Mouse (Mus musculus) heart, embryonic 16.5 days (tissue): ENCODE results near the gene Ctcf. TPM values are rescaled to one million over a fixed set of nuclear protein-coding genes. Genes with fewer than 3 reads are reported as not detected.
A peak's percentile ranks its signal among the peaks of the same experiment; 100 is the strongest.

Experiments
- ATAC-seq: fragments of 200-750 bp; cut with Nextera tagmentation; replicated peaks from 2 replicates; pipeline ENCODE4 v1.8.0; 2017; ENCODE audit warnings: moderate number of reproducible peaks; ENCODE audit not compliant: insufficient read depth, low FRiP score; ENCODE audit errors: extremely low read depth
- H3K27ac ChIP-seq: fragments of 300-500 bp; sonication (generic); 2 replicates; pipeline ENCODE4 v1.5.1; 2014; ENCODE audit warnings: mild to moderate bottlenecking, low read length, control low read depth, moderate library complexity
- H3K27me3 ChIP-seq: fragments of 300-500 bp; sonication (generic); 2 replicates; pipeline ENCODE4 v1.6.1; 2014; ENCODE audit warnings: low read length, mixed read lengths; ENCODE audit not compliant: control insufficient read depth, insufficient read depth
- H3K36me3 ChIP-seq: fragments of 300-500 bp; sonication (generic); 2 replicates; pipeline ENCODE4 v1.6.1; 2014; ENCODE audit not compliant: control insufficient read depth, insufficient read depth
- H3K4me1 ChIP-seq: fragments of 300-500 bp; sonication (generic); 2 replicates; pipeline ENCODE4 v1.6.1; 2014; ENCODE audit warnings: low read length, mixed read lengths; ENCODE audit not compliant: control insufficient read depth, insufficient read depth
- H3K4me2 ChIP-seq: fragments of 300-500 bp; sonication (generic); 2 replicates; pipeline ENCODE4 v1.6.1; 2014; ENCODE audit warnings: low read depth, mild to moderate bottlenecking, control low read depth, low read length
- H3K4me3 ChIP-seq: fragments of 300-500 bp; sonication (generic); 2 replicates; pipeline ENCODE4 v1.5.1; 2014; ENCODE audit warnings: mild to moderate bottlenecking, control low read depth, low read length
- H3K9ac ChIP-seq: fragments of 300-500 bp; sonication (generic); 2 replicates; pipeline ENCODE4 v1.6.1; 2014; ENCODE audit warnings: low read length, control low read depth
- H3K9me3 ChIP-seq: fragments of 300-500 bp; sonication (generic); replicated peaks from 2 replicates; pipeline ENCODE4 v1.6.1; 2016; ENCODE audit warnings: low read length; ENCODE audit not compliant: control insufficient read depth
- WGBS: fragments of 180-500 bp; shearing (Covaris S2); extraction: QIAGEN DNeasy Blood & Tissue Kit; methylation state at CpG from one replicate; pipeline ENCODE4 v1.1.7; 2014; 5-methylcytosine and 5-hydroxymethylcytosine counted together
- polyA plus RNA-seq: library from polyadenylated mRNA; unstranded; fragments of >200 nt; fragmentation: Nextera tagmentation; extraction: Ambion mirVana; gene quantifications from 2 replicates; pipeline ENCODE4 v1.2.1, GENCODE M21; 2015

Ctcf gene
- polyA plus RNA-seq, 1 experiment from 2014 or later = 80.0 TPM

- no peak overlapping the region for H3K4me2 ChIP-seq
- ATAC-seq = no peak
- 64% methylated on average over 3 of the region's 3 CpGs for WGBS
Observed at GRCm38 (mm10) chr8:105661167-105661566, 24.8 kb downstream of the Ctcf start.

DNA sequence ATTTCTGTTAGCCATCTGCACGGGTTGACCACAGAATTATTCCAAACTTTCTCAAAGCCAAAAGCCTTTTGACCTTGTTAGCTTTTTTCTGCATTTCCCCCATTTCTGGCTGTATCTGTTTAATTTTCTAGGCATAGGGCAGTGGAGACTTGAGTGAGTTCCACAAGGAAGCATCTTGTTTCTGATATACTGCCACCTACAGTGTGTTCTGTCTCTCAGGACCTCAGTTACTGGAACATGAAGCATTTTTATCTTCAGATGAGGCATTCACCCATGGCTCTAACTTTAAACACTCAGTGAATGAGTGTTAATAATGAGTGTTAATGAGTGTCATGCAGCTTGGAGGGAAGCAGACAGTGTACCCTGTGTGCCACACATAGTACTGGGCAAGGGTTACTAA lies 41.5 kb downstream of the Ctcf start:
- no peak for ATAC-seq
- H3K4me2 ChIP-seq = no peak overlapping the region
- H3K9me3 ChIP-seq = no peaks in the 10 kb centered on the region
- peaks cover 62% of the 10 kb centered on the region for H3K36me3 ChIP-seq
- no peaks in the 10 kb centered on the region for H3K4me1 ChIP-seq
- H3K27ac ChIP-seq = no peak overlapping the region
- no peak overlapping the region for H3K4me3 ChIP-seq
- H3K27me3 ChIP-seq = no peaks in the 10 kb centered on the region
- 77% methylated on average over 1 of the region's 1 CpGs for WGBS
- H3K9ac ChIP-seq = no peak overlapping the region; the same call in 1 of the 2 replicates

More at GRCm38 (mm10) chr8:105661167-105661566, 24.8 kb downstream of the Ctcf start:
- Histone ChIP-seq H3K27me3 (no peaks in the 10 kb centered on the region), H3K27ac (no peak overlapping the region), H3K9me3 (no peaks in the 10 kb centered on the region), H3K36me3 (peaks cover 18% of the 10 kb centered on the region), H3K9ac (no peak overlapping the region), H3K4me1 (no peaks in the 10 kb centered on the region), H3K4me3 (no peak overlapping the region)

GRCm38 (mm10) chr8:105685325-105685724 lies 49.0 kb downstream of the Ctcf start:
- no peak for ATAC-seq
- Histone ChIP-seq H3K4me2 (peak overlapping the region; percentile 55), H3K4me3 (peak overlapping the region; percentile 32; the same call in 1 of the 2 replicates), H3K27me3 (no peaks in the 10 kb centered on the region; the same call in 1 of the 2 replicates), H3K36me3 (peaks cover 23% of the 10 kb centered on the region), H3K4me1 (peaks cover 3% of the 10 kb centered on the region), H3K27ac (peak overlapping the region; percentile 46; the same call in 1 of the 2 replicates), H3K9ac (no peak overlapping the region), H3K9me3 (no peaks in the 10 kb centered on the region)
- WGBS = 69% methylated on average over 7 of the region's 7 CpGs

DNA sequence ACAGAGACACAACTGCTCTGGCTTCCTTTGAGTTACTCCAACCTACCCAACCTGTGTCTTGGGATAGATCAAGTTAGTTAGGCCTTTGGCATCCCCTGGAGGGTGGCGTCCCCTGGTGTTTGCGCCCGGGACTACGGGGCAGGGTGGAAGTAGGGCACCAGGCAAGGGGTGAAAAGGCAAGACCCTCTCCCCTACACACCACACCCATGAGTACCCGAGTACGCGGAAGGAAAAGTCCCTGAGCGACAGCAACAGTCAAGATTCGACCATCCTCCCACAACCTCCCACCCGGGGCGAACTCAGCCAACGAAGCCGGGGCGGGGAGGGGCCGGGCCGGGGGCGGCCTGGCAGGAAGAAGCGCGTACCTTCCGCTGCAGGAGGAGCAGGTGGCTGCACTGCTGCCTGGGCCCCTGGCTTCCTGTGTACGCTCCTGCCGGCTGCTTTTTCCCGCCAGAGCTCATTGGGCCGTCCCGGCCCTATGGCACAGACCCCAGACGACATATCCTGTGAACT lies 49.5 kb downstream of the Ctcf start, which contains the start of gene Carmil2:
Carmil2 (plus strand) TSS at position 479 of the 513 bp plus-strand sequence.
- Histone ChIP-seq H3K9me3 (no peaks in the 10 kb centered on the region), H3K27ac (peak within 1 kb of the TSS; percentile 66), H3K27me3 (no peaks in the 10 kb centered on the region; the same call in 1 of the 2 replicates), H3K4me3 (peak within 1 kb of the TSS; percentile 32), H3K36me3 (peaks cover 18% of the 10 kb centered on the region), H3K9ac (peak within 1 kb of the TSS; percentile 44), H3K4me2 (peak within 1 kb of the TSS; percentile 55), H3K4me1 (peaks cover 3% of the 10 kb centered on the region)
- ATAC-seq = peak; percentile 77
- 13% methylated on average over 26 of the region's 26 CpGs for WGBS

DNA sequence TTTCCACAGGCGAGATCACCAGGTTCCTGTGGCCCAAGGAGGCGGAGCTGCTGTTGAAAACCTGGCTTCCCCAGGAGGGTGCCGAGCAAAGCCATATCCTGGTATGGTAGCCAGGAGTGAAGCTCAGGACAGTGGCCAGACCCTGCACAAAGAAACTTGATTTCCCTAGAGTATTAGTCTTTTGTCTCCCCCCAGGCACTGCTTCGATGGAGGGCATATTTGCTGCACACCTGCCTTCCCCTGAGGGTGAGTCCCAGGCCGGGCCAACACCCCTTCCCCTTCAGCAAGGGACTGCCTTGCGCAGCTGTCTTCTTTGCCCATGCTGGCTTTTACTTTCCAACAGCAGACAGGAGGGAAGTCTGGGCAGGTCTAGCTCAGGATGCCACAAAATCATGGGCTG lies 50.2 kb downstream of the Ctcf start:
- H3K27ac ChIP-seq = peak overlapping the region; percentile 66
- 67% methylated on average over 6 of the region's 6 CpGs for WGBS
- H3K27me3 ChIP-seq = no peaks in the 10 kb centered on the region; the same call in 1 of the 2 replicates
- peak overlapping the region; percentile 55 for H3K4me2 ChIP-seq
- H3K36me3 ChIP-seq = peaks cover 11% of the 10 kb centered on the region
- H3K9ac ChIP-seq = peak overlapping the region; percentile 44; the same call in 1 of the 2 replicates
- H3K4me1 ChIP-seq = peaks cover 3% of the 10 kb centered on the region
- peak overlapping the region; percentile 32; the same call in 1 of the 2 replicates for H3K4me3 ChIP-seq
- no peaks in the 10 kb centered on the region for H3K9me3 ChIP-seq
- ATAC-seq = no peak

DNA sequence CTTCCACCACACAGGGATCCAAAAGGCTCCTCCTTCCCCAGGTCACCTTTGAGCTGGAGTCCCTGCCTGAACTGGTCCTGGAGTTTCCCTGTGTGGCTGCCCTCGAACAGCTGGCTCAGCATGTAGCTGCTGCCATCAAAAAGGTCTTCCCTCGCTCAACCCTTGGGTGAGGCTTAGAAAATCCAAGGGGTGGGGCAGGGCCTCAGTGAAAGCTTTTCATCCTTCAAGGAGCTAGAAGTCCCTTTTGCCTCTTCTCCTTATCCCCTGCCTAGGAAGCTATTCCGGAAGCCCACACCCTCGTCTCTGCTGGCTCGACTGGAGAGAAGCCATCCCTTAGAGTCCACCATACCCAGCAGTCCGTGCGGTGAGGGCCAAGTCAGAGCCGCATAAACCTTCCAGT lies 51.1 kb downstream of the Ctcf start:
- ATAC-seq = no peak
- Histone ChIP-seq H3K27ac (no peak overlapping the region), H3K9ac (no peak overlapping the region), H3K9me3 (no peaks in the 10 kb centered on the region), H3K36me3 (peaks cover 6% of the 10 kb centered on the region; the same call in 1 of the 2 replicates), H3K4me1 (peaks cover 3% of the 10 kb centered on the region), H3K27me3 (no peaks in the 10 kb centered on the region; the same call in 1 of the 2 replicates), H3K4me2 (no peak overlapping the region), H3K4me3 (no peak overlapping the region)
- WGBS = 59% methylated on average over 8 of the region's 8 CpGs

DNA sequence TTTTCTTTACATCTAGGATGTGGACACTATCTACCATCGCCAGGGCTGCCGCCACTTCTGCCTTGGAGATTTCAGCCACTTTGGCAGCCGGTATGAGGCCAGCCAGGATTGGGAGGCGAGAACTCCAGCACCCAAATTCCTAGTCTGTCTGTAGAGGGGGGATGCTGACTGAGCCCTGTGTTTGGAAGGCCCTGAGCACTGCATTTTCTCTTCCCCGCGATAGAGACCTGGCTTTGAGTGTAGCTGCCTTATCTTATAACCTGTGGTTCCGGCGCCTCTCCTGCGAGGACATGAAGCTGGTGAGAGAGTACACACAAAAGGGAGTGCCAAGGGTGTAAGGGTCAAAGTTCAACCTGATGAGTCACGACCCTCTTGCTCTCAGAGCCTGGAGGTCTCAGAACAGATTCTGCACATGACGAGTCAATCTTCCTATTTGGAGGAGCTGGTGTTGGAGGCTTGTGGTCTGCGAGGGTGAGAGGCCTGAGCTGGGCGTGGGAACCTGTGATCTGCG lies 51.9 kb downstream of the Ctcf start:
- Histone ChIP-seq H3K4me3 (no peak overlapping the region), H3K27me3 (no peaks in the 10 kb centered on the region; the same call in 1 of the 2 replicates), H3K4me1 (peaks cover 3% of the 10 kb centered on the region), H3K4me2 (no peak overlapping the region), H3K27ac (no peak overlapping the region), H3K9ac (no peak overlapping the region), H3K9me3 (peaks cover 2% of the 10 kb centered on the region; the same call in 1 of the 2 replicates), H3K36me3 (peaks cover 6% of the 10 kb centered on the region; the same call in 1 of the 2 replicates)
- no peak for ATAC-seq
- WGBS = 37% methylated on average over 14 of the region's 14 CpGs

DNA sequence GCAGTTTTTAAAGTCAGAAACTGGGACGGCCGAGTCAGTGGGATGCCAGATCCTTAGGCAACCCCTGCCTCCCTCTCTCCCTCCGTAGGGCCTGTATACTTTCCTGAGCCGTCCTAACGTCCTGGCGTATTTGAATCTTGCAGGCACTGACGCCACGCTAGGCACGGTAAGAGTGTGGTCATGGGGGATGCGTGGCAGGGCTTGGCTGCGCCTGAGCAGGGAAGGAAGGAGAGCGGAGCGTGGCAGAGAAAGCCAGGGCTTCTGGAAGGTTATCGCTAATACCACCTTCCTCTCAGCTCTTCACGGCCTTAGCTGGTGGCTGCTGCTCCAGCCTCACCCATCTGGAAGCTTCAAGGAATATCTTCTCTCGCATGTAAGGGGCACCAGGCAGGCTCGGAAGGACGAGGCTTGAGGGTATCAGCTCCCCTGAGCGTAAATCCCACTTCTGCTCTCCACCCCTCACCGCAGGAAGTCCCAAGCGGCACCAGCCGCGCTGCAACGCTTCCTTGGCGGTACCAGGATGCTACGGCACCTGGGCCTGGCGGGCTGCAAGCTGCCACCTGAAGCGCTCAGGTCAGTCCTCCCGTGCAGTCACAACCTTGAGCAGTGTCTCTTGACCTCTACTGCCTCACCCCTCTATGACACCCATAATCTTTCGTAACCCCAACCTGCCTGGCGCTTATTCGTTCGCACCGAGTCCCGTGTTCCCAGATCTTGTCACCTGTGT lies 53.1 kb downstream of the Ctcf start:
- Histone ChIP-seq H3K4me1 (peaks cover 7% of the 10 kb centered on the region), H3K9me3 (peaks cover 2% of the 10 kb centered on the region; the same call in 1 of the 2 replicates), H3K9ac (no peak overlapping the region), H3K27me3 (peaks cover 4% of the 10 kb centered on the region), H3K4me3 (no peak overlapping the region), H3K36me3 (no peaks in the 10 kb centered on the region), H3K27ac (no peak overlapping the region), H3K4me2 (no peak overlapping the region)
- no peak for ATAC-seq
- 54% methylated on average over 35 of the region's 35 CpGs for WGBS

DNA sequence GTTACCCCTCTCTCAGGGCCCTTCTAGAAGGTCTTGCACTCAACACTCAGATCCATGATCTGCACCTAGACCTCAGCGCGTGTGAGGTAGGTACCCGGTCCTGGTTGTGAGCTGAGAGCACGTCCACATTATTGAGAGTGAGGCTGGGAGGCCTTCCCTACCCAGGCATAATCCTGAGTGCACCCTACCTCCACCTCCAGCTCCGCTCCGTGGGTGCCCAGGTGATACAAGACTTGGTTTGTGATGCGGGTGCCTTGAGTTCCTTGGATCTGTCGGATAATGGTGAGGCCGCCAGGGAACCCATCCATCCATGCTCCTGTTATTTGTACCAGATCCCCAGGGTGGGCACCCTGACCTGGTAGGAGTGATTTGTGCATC lies 53.6 kb downstream of the Ctcf start:
- H3K4me3 ChIP-seq = no peak overlapping the region
- 86% methylated on average over 9 of the region's 9 CpGs for WGBS
- no peak for ATAC-seq
- H3K9ac ChIP-seq = no peak overlapping the region
- H3K4me1 ChIP-seq = peaks cover 7% of the 10 kb centered on the region
- no peak overlapping the region for H3K4me2 ChIP-seq
- H3K27me3 ChIP-seq = peaks cover 4% of the 10 kb centered on the region
- peaks cover 2% of the 10 kb centered on the region; the same call in 1 of the 2 replicates for H3K9me3 ChIP-seq
- no peaks in the 10 kb centered on the region for H3K36me3 ChIP-seq
- H3K27ac ChIP-seq = no peak overlapping the region
